Mouse (Mus musculus): ENCODE results near the gene Spon1. TPM values are rescaled to one million over a fixed set of nuclear protein-coding genes. Genes with fewer than 3 reads are reported as not detected.

Gene Spon1
- total and polyA plus RNA-seq, 2 experiments from 2014 or later: 35.7 to 39.5 TPM

DNA sequence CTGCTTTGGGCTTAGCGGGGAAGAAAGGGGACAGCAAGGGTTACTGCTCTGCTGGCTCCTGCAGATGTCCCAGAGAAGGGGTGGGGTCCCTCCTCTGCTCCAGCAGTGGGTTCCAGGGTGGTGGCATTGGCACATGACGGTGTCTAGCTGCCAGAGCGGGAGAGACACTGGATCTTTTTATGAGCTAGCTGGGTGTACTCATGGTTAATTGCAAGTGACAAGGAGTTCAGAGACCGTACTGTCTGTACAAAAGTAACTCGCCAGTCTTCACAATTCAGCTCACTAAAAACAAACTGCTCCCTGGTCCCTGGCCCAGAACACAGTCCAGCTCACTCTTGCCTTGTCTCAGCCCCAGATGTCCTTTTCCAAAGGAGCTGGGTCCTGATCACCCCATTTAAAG lies 26.2 kb downstream of the Spon1 start:
- Histone ChIP-seq H3K4me2 (ENCODE audit: low read depth, low read length, poor library complexity, severe bottlenecking) (no peak overlapping the region), H3K4me3 (ENCODE audit: low read depth, low read length) (no peak overlapping the region), H3K4me1 (ENCODE audit: insufficient read depth, low read length) (no peaks in the 10 kb centered on the region), H3K9me3 (ENCODE audit: low read length) (no peaks in the 10 kb centered on the region), H3K36me3 (ENCODE audit: insufficient read depth, low read length) (no peaks in the 10 kb centered on the region), H3K9ac (replicated peaks; ENCODE audit: low read length, poor library complexity, severe bottlenecking) (no peak overlapping the region), H3K27ac (ENCODE audit: low read depth, low read length) (no peak overlapping the region), H3K27me3 (ENCODE audit: insufficient read depth, low read length) (no peaks in the 10 kb centered on the region)
- WGBS: 77% methylated on average over 5 of the region's 5 CpGs
- no peak for TF ChIP-seq CTCF (IDR thresholded peaks at IDR 0.05)
- ATAC-seq (ENCODE audit: low FRiP score) (peak; percentile 31; the same call in 1 of the 2 replicates), DNase-seq (ENCODE audit: low spot score) (peak; percentile 66)

DNA sequence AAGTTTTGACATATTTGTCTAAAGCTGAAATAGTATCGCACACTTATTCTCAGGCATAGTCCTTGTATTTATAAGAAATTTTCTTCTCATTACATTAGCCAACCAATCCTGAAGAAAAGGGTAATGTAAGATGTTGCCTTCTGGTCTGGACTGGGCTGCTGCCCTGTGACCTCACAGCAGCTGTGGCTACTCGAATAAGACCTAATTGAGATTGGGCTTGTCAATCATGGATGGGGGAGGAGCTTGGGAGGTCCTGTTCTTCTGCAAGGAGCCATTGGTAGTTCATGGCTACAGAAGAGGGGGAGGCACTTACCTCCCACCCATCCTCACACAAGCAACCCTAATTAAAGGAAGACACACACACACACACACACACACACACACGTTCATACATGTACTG lies 27.1 kb downstream of the Spon1 start:
- no peak overlapping the region for H3K4me2 ChIP-seq (ENCODE audit: low read depth, low read length, poor library complexity, severe bottlenecking)
- H3K9ac ChIP-seq (replicated peaks; ENCODE audit: low read length, poor library complexity, severe bottlenecking): no peak overlapping the region
- H3K36me3 ChIP-seq (ENCODE audit: insufficient read depth, low read length): no peaks in the 10 kb centered on the region
- no peak overlapping the region for H3K27ac ChIP-seq (ENCODE audit: low read depth, low read length)
- H3K4me3 ChIP-seq (ENCODE audit: low read depth, low read length): no peak overlapping the region
- no peak for TF ChIP-seq CTCF (IDR thresholded peaks at IDR 0.05)
- no peaks in the 10 kb centered on the region for H3K27me3 ChIP-seq (ENCODE audit: insufficient read depth, low read length)
- no peaks in the 10 kb centered on the region for H3K9me3 ChIP-seq (ENCODE audit: low read length)
- no peak for DNase-seq (ENCODE audit: low spot score)
- no peaks in the 10 kb centered on the region for H3K4me1 ChIP-seq (ENCODE audit: insufficient read depth, low read length)
- no peak for ATAC-seq (ENCODE audit: low FRiP score)
- WGBS: 76% methylated on average over 3 of the region's 3 CpGs

DNA sequence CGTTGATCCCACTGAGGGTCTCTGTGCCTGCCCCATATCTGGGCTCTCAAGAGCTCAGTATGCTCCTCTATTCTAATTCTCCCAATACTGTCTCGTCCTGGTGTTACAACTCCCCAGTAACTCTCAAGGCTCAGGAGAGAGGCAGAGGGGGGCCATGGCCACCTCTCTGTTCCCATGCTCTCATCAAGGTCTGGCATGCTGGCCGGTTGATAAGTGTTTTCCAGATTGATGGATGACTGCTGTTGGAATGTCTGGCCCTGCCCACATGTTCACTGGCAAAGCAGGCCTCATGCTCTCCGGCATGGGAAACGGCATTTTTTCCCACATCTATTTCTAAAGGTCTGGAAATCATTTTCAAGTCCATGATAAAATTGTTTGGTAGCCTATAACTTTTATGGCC lies 29.4 kb downstream of the Spon1 start:
- Histone ChIP-seq H3K27me3 (ENCODE audit: insufficient read depth, low read length) (no peaks in the 10 kb centered on the region), H3K36me3 (ENCODE audit: insufficient read depth, low read length) (no peaks in the 10 kb centered on the region), H3K4me3 (ENCODE audit: low read depth, low read length) (no peak overlapping the region), H3K4me2 (ENCODE audit: low read depth, low read length, poor library complexity, severe bottlenecking) (no peak overlapping the region), H3K4me1 (ENCODE audit: insufficient read depth, low read length) (no peaks in the 10 kb centered on the region), H3K9ac (replicated peaks; ENCODE audit: low read length, poor library complexity, severe bottlenecking) (no peak overlapping the region), H3K27ac (ENCODE audit: low read depth, low read length) (no peak overlapping the region), H3K9me3 (ENCODE audit: low read length) (no peaks in the 10 kb centered on the region)
- no peak for DNase-seq (ENCODE audit: low spot score)
- no peak for ATAC-seq (ENCODE audit: low FRiP score)
- 87% methylated on average over 5 of the region's 5 CpGs for WGBS
- no peak for TF ChIP-seq CTCF (IDR thresholded peaks at IDR 0.05)

DNA sequence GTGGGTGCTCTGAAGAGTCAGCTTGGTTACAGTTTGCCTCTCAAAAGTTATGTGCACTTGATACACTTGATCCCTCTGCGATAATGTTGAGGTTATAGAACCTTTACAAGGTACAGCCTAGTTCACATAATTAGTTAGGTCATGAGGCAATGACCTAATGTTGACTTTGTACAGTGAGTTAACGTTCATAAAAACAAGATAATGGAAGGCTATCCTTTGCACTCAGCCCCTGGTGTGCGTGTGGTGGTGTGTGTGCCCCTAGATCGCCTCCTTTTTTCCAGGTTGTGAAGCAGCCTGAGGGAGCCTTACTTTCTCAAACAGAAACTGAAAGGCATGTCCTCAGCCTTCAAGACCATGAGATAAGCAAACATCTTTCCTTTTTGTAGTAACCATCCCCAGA lies 31.3 kb downstream of the Spon1 start:
- WGBS: 95% methylated on average over 4 of the region's 4 CpGs
- DNase-seq (ENCODE audit: low spot score) (no peak), ATAC-seq (ENCODE audit: low FRiP score) (no peak)
- TF ChIP-seq CTCF (IDR thresholded peaks at IDR 0.05): no peak
- no peak overlapping the region for H3K4me2 ChIP-seq (ENCODE audit: low read depth, low read length, poor library complexity, severe bottlenecking)
- H3K36me3 ChIP-seq (ENCODE audit: insufficient read depth, low read length): no peaks in the 10 kb centered on the region
- no peak overlapping the region for H3K9ac ChIP-seq (replicated peaks; ENCODE audit: low read length, poor library complexity, severe bottlenecking)
- no peak overlapping the region for H3K27ac ChIP-seq (ENCODE audit: low read depth, low read length)
- no peaks in the 10 kb centered on the region for H3K4me1 ChIP-seq (ENCODE audit: insufficient read depth, low read length)
- H3K27me3 ChIP-seq (ENCODE audit: insufficient read depth, low read length): no peaks in the 10 kb centered on the region
- no peak overlapping the region for H3K4me3 ChIP-seq (ENCODE audit: low read depth, low read length)
- H3K9me3 ChIP-seq (ENCODE audit: low read length): no peaks in the 10 kb centered on the region

DNA sequence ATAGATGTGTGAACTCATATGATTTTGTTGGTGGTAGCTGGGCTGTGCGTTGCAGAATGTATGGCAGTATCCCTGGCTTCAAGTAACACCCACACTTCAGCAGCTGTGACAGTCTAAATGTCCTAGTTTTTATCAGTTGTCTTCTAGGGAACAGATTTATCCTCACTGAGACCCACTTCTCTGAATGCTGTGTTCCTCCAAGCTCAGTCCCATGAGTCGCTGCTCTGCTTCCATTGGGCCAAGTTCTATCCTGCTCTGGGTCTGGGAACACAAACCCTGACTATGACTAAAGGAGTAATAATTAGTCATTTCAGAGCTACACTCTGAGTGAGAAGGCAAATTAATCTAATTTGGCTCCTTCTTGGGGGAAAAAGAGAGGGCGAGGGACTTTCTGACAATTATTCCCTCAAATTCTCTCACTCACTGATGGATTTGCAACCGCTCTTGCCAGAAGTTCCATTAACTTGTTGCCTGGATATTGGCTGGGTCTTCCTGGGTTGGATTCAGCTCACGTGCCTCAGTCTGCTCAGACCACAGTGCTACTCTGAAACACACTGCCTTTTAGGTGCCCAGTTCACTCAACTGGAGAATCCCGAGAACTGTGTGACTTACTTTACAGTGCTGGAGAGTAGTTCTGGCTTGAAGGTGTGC lies 32.9 kb downstream of the Spon1 start:
- no peak overlapping the region for H3K4me2 ChIP-seq (ENCODE audit: low read depth, low read length, poor library complexity, severe bottlenecking)
- H3K4me3 ChIP-seq (ENCODE audit: low read depth, low read length): no peak overlapping the region
- no peak for TF ChIP-seq CTCF (IDR thresholded peaks at IDR 0.05)
- no peak overlapping the region for H3K9ac ChIP-seq (replicated peaks; ENCODE audit: low read length, poor library complexity, severe bottlenecking)
- H3K27ac ChIP-seq (ENCODE audit: low read depth, low read length): no peak overlapping the region
- H3K9me3 ChIP-seq (ENCODE audit: low read length): no peaks in the 10 kb centered on the region
- DNase-seq (ENCODE audit: low spot score) (peak; percentile 74), ATAC-seq (ENCODE audit: low FRiP score) (no peak)
- no peaks in the 10 kb centered on the region for H3K4me1 ChIP-seq (ENCODE audit: insufficient read depth, low read length)
- no peaks in the 10 kb centered on the region for H3K36me3 ChIP-seq (ENCODE audit: insufficient read depth, low read length)
- 87% methylated on average over 6 of the region's 6 CpGs for WGBS
- H3K27me3 ChIP-seq (ENCODE audit: insufficient read depth, low read length): no peaks in the 10 kb centered on the region

DNA sequence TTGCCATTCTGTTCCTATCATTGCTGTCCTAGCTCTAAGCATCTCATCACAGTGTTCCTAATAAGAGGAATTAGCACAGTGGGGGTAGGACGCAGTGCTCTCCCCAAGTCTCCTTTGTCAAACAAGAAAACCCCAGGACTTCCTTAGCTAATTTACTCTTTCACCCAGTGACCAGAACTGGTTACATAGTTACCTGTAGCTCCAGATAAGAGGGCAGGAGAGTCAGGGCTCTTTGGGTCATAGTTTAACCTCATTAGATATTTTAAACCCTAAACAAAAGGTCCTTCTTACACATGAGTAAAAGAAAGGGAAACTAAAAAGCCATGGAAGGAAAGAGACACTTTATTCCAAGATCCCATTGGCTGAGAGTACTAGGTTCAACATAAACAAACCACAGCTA lies 44.0 kb downstream of the Spon1 start:
- H3K27ac ChIP-seq (ENCODE audit: low read depth, low read length): no peak overlapping the region
- no peak overlapping the region for H3K9ac ChIP-seq (replicated peaks; ENCODE audit: low read length, poor library complexity, severe bottlenecking)
- H3K36me3 ChIP-seq (ENCODE audit: insufficient read depth, low read length): no peaks in the 10 kb centered on the region
- H3K4me1 ChIP-seq (ENCODE audit: insufficient read depth, low read length): no peaks in the 10 kb centered on the region
- WGBS: 67% methylated on average over 1 of the region's 1 CpGs
- no peaks in the 10 kb centered on the region for H3K27me3 ChIP-seq (ENCODE audit: insufficient read depth, low read length)
- no peaks in the 10 kb centered on the region for H3K9me3 ChIP-seq (ENCODE audit: low read length)
- no peak for DNase-seq (ENCODE audit: low spot score)
- no peak overlapping the region for H3K4me2 ChIP-seq (ENCODE audit: low read depth, low read length, poor library complexity, severe bottlenecking)
- H3K4me3 ChIP-seq (ENCODE audit: low read depth, low read length): no peak overlapping the region
- ATAC-seq (ENCODE audit: low FRiP score): no peak
- no peak for TF ChIP-seq CTCF (IDR thresholded peaks at IDR 0.05)

Data from midbrain, postnatal 0 days (tissue).